Mouse (Mus musculus): ENCODE measurements around the gene Olig1. TPM values are rescaled to one million over a fixed set of nuclear protein-coding genes. Genes with fewer than 3 reads are reported as not detected.

Gene Olig1
- polyA plus RNA-seq (2012; rRNA removed): 163 and 191 TPM in 2 replicates

GRCm38 (mm10) chr16:91269468-91270211, at the start of gene Olig1:
TSS of gene Olig1 (plus strand) at chr16:91269772.
- DNase-seq (ENCODE audit: extremely low spot score in 1 of 2, low spot score in 1 of 2): peak; percentile 69 to 87

GRCm38 (mm10) chr16:91222171-91222642, 47.4 kb upstream of the Olig1 start:
- DNase-seq (ENCODE audit: extremely low spot score in 1 of 2, low spot score in 1 of 2): no peak

- DNase-seq (ENCODE audit: extremely low spot score in 1 of 2, low spot score in 1 of 2): no peak
These were observed 46.8 kb upstream of the Olig1 start for GRCm38 (mm10) chr16:91222643-91223271.

- no peak for DNase-seq (ENCODE audit: extremely low spot score in 1 of 2, low spot score in 1 of 2)
These were observed 46.1 kb upstream of the Olig1 start for GRCm38 (mm10) chr16:91223327-91224067.

GRCm38 (mm10) chr16:91224068-91224402, 45.5 kb upstream of the Olig1 start:
- DNase-seq (ENCODE audit: extremely low spot score in 1 of 2, low spot score in 1 of 2): no peak

- DNase-seq (ENCODE audit: extremely low spot score in 1 of 2, low spot score in 1 of 2): no peak
These were observed 44.9 kb upstream of the Olig1 start for GRCm38 (mm10) chr16:91224481-91225232.

GRCm38 (mm10) chr16:91225233-91226037, 44.1 kb upstream of the Olig1 start, which contains the start of gene Olig2:
TSS of gene Olig2 (plus strand) at chr16:91225457.
- DNase-seq (ENCODE audit: extremely low spot score in 1 of 2, low spot score in 1 of 2): peak in 1 of 2 experiments; percentile 54

- DNase-seq (ENCODE audit: extremely low spot score in 1 of 2, low spot score in 1 of 2): no peak
These were observed 43.3 kb upstream of the Olig1 start for GRCm38 (mm10) chr16:91226038-91226882.

- no peak for DNase-seq (ENCODE audit: extremely low spot score in 1 of 2, low spot score in 1 of 2)
These were observed 42.5 kb upstream of the Olig1 start for GRCm38 (mm10) chr16:91226883-91227759.

- no peak for DNase-seq (ENCODE audit: extremely low spot score in 1 of 2, low spot score in 1 of 2)
These were observed 41.9 kb upstream of the Olig1 start for GRCm38 (mm10) chr16:91227760-91228043.

GRCm38 (mm10) chr16:91228238-91229071, 41.1 kb upstream of the Olig1 start:
- DNase-seq (ENCODE audit: extremely low spot score in 1 of 2, low spot score in 1 of 2): no peak

- DNase-seq (ENCODE audit: extremely low spot score in 1 of 2, low spot score in 1 of 2): no peak
These were observed 40.6 kb upstream of the Olig1 start for GRCm38 (mm10) chr16:91229072-91229348.

GRCm38 (mm10) chr16:91229643-91230042, 39.9 kb upstream of the Olig1 start:
- DNase-seq (ENCODE audit: extremely low spot score in 1 of 2, low spot score in 1 of 2): no peak

GRCm38 (mm10) chr16:91231781-91232469, 37.6 kb upstream of the Olig1 start:
- no peak for DNase-seq (ENCODE audit: extremely low spot score in 1 of 2, low spot score in 1 of 2)

- no peak for DNase-seq (ENCODE audit: extremely low spot score in 1 of 2, low spot score in 1 of 2)
These were observed 36.9 kb upstream of the Olig1 start for GRCm38 (mm10) chr16:91232470-91233240.

- no peak for DNase-seq (ENCODE audit: extremely low spot score in 1 of 2, low spot score in 1 of 2)
These were observed 36.2 kb upstream of the Olig1 start for GRCm38 (mm10) chr16:91233241-91233944.
